Mouse (Mus musculus): Measurements from ENCODE around the gene Magi1.

The Magi1 gene

GRCm38 (mm10) chr6:93870023-93870422 lies 413.7 kb downstream of the Magi1 start:
- DNase-seq, result no peak

GRCm38 (mm10) chr6:93862263-93862662 lies 421.5 kb downstream of the Magi1 start:
- no peak for DNase-seq

GRCm38 (mm10) chr6:93856783-93857182 lies 426.9 kb downstream of the Magi1 start:
- DNase-seq, result no peak

- DNase-seq, result no peak
These were observed 427.7 kb downstream of the Magi1 start for GRCm38 (mm10) chr6:93855806-93856641.

- no peak for DNase-seq
These were observed 434.6 kb downstream of the Magi1 start for GRCm38 (mm10) chr6:93848942-93849790.

- DNase-seq, result no peak
These were observed 438.2 kb downstream of the Magi1 start for GRCm38 (mm10) chr6:93845498-93845897.

- DNase-seq, result no peak
These were observed 438.6 kb downstream of the Magi1 start for GRCm38 (mm10) chr6:93845080-93845479.

- no peak for DNase-seq
These were observed 439.1 kb downstream of the Magi1 start for GRCm38 (mm10) chr6:93844576-93844975.

- DNase-seq, result no peak
These were observed 445.3 kb downstream of the Magi1 start for GRCm38 (mm10) chr6:93838398-93838797.

GRCm38 (mm10) chr6:93836585-93836984 lies 447.1 kb downstream of the Magi1 start:
- DNase-seq, result no peak

GRCm38 (mm10) chr6:93835211-93835610 lies 448.5 kb downstream of the Magi1 start:
- no peak for DNase-seq

- no peak for DNase-seq
These were observed 455.5 kb downstream of the Magi1 start for GRCm38 (mm10) chr6:93828262-93828661.

GRCm38 (mm10) chr6:93826875-93827274 lies 456.8 kb downstream of the Magi1 start:
- no peak for DNase-seq

- no peak for DNase-seq
These were observed 461.4 kb downstream of the Magi1 start for GRCm38 (mm10) chr6:93822221-93822897.

GRCm38 (mm10) chr6:93821512-93821911 lies 462.2 kb downstream of the Magi1 start:
- no peak for DNase-seq

- DNase-seq, result no peak
These were observed 463.8 kb downstream of the Magi1 start for GRCm38 (mm10) chr6:93819888-93820287.

GRCm38 (mm10) chr6:93819282-93819681 lies 464.4 kb downstream of the Magi1 start:
- DNase-seq, result no peak

- DNase-seq, result no peak
These were observed 465.2 kb downstream of the Magi1 start for GRCm38 (mm10) chr6:93818494-93818893.

- DNase-seq, result no peak
These were observed 478.2 kb downstream of the Magi1 start for GRCm38 (mm10) chr6:93805407-93805936.

GRCm38 (mm10) chr6:93802390-93802789 lies 481.3 kb downstream of the Magi1 start:
- DNase-seq, result no peak

GRCm38 (mm10) chr6:93800465-93800864 lies 483.3 kb downstream of the Magi1 start:
- DNase-seq, result no peak

GRCm38 (mm10) chr6:93792309-93793215 lies 491.2 kb downstream of the Magi1 start:
- no peak for DNase-seq

Data from thymus, postnatal 25 days (tissue).